Comparison of ENCODE assay signal across 7 mouse cellular contexts in the genomic region with DNA sequence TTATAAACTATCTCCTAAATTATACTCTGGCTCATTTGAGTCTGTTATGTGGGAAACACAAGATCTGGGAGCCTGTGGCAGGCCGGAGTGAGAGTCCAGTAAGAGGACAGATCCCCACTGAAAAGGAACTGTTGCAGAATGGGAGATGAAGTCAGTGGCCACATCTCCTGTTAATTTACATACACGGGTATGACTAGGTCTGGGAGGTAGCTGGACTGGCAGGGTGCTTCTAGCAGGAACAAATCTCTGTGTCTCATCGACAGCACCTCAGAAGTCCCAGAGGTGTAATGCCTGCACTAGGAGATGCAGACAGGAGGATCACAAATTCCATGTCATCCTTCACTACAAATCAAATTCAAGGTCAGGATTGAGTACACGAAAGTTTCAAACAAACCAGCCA. TPM values are rescaled to one million over a fixed set of nuclear protein-coding genes. Genes with fewer than 3 reads are reported as not detected.
DNase-seq lines count a peak whose midpoint lies in the region; ATAC-seq lines count a peak whose summit lies in the region.

No protein-coding gene starts in this region.

- peak overlapping the region; percentile 94 for H3K4me2 ChIP-seq in lung, embryonic 16.5 days (ENCODE audit: low read depth, low read length)
- peak overlapping the region; percentile 89 for H3K4me2 ChIP-seq in intestine, embryonic 14.5 days (ENCODE audit: low read length)

- peak overlapping the region; percentile 94 for H3K9ac ChIP-seq in lung, embryonic 16.5 days (ENCODE audit: low read length)
- no peak overlapping the region; the same call in 1 of the 2 replicates for H3K9ac ChIP-seq in intestine, embryonic 14.5 days (ENCODE audit: low read length)

- ATAC-seq in lung, embryonic 16.5 days (ENCODE audit: low read depth), result no peak
- ATAC-seq in intestine, embryonic 14.5 days (replicated peaks; ENCODE audit: low FRiP score, low TSS enrichment, low read depth), result no peak

- no peak for DNase-seq in lung, postnatal 4 days
- no peak for DNase-seq in forebrain, embryonic 10.5 days (ENCODE audit: extremely low spot score, low spot score)
- no peak for DNase-seq in intestine, embryonic 14.5 days (ENCODE audit: low spot score)
- DNase-seq in splenic B cell, adult 2 months (ENCODE audit: low read depth, low spot score), result peak; percentile 8
- no peak for DNase-seq in gastrocnemius, postnatal 36 days
- DNase-seq in urinary bladder, postnatal 10 days (ENCODE audit: low spot score), result no peak

- peak overlapping the region; percentile 90 for H3K4me3 ChIP-seq in lung, embryonic 16.5 days (ENCODE audit: low read length)
- H3K4me3 ChIP-seq in forebrain, embryonic 10.5 days, result peak overlapping the region; percentile 85
- H3K4me3 ChIP-seq in intestine, embryonic 14.5 days (ENCODE audit: low read depth, low read length), result peak overlapping the region; percentile 75; the same call in 1 of the 2 replicates

- H3K36me3 ChIP-seq in lung, embryonic 16.5 days (ENCODE audit: control insufficient read depth, insufficient read depth, low read length), result no peaks in the 10 kb centered on the region; the same call in 1 of the 2 replicates
- peaks cover 47% of the 10 kb centered on the region for H3K36me3 ChIP-seq in forebrain, embryonic 10.5 days (replicated peaks)
- peaks cover 20% of the 10 kb centered on the region for H3K36me3 ChIP-seq in intestine, embryonic 14.5 days (ENCODE audit: control insufficient read depth, insufficient read depth, low read length)
- no peaks in the 10 kb centered on the region for H3K36me3 ChIP-seq in splenic B cell, adult 2 months (ENCODE audit: control insufficient read depth, insufficient read depth, low read length, poor library complexity, severe bottlenecking)

- intact Hi-C loops in gastrocnemius, postnatal 36 days (cut with DNase I), result no loop called here

- peaks cover 10% of the 10 kb centered on the region for H3K4me1 ChIP-seq in lung, embryonic 16.5 days (replicated peaks; ENCODE audit: control insufficient read depth, insufficient read depth, low read length)
- H3K4me1 ChIP-seq in forebrain, embryonic 10.5 days, result peaks cover 20% of the 10 kb centered on the region
- peaks cover 15% of the 10 kb centered on the region for H3K4me1 ChIP-seq in intestine, embryonic 14.5 days (replicated peaks; ENCODE audit: control insufficient read depth, insufficient read depth, low read length)

- peak overlapping the region; percentile 88; the same call in 1 of the 2 replicates for H3K27ac ChIP-seq in lung, embryonic 16.5 days (ENCODE audit: low read length)
- H3K27ac ChIP-seq in forebrain, embryonic 10.5 days, result 0 out of 2 replicates have a peak overlapping the region, but pooled peaks have one; percentile 96
- peak overlapping the region; percentile 83; the same call in 1 of the 2 replicates for H3K27ac ChIP-seq in intestine, embryonic 14.5 days (ENCODE audit: low read depth)

- no peaks in the 10 kb centered on the region for H3K27me3 ChIP-seq in lung, embryonic 16.5 days (ENCODE audit: control insufficient read depth, insufficient read depth, low read depth, low read length)
- no peaks in the 10 kb centered on the region for H3K27me3 ChIP-seq in forebrain, embryonic 10.5 days (ENCODE audit: poor library complexity, severe bottlenecking)
- no peaks in the 10 kb centered on the region for H3K27me3 ChIP-seq in intestine, embryonic 14.5 days (replicated peaks; ENCODE audit: control insufficient read depth, insufficient read depth, low read length)
- no peaks in the 10 kb centered on the region for H3K27me3 ChIP-seq in splenic B cell, adult 2 months (ENCODE audit: control insufficient read depth, insufficient read depth, low read length, poor library complexity, severe bottlenecking)

- no peaks in the 10 kb centered on the region for H3K9me3 ChIP-seq in lung, embryonic 16.5 days (ENCODE audit: control insufficient read depth, low read length)
- no peaks in the 10 kb centered on the region for H3K9me3 ChIP-seq in forebrain, embryonic 10.5 days
- no peaks in the 10 kb centered on the region for H3K9me3 ChIP-seq in intestine, embryonic 14.5 days (ENCODE audit: control insufficient read depth, low read length)

- 50% methylated on average over 4 of the region's 4 CpGs for WGBS in lung, embryonic 16.5 days
- 79% methylated on average over 4 of the region's 4 CpGs for WGBS in forebrain, embryonic 10.5 days
- 64% methylated on average over 4 of the region's 4 CpGs for WGBS in intestine, embryonic 14.5 days

RNA-seq across cellular contexts. Expression of a gene that starts 1.2 kb away (rescaled TPM):
- polyA plus RNA-seq in lung, embryonic 16.5 days (2015; fragmentation: Nextera tagmentation; extraction: Ambion mirVana), result 30.0 and 30.2 TPM in 2 replicates
- polyA plus RNA-seq in forebrain, embryonic 10.5 days (2016; fragmentation: Nextera tagmentation; extraction: Ambion mirVana), result 23.6 and 27.7 TPM in 2 replicates
- polyA plus RNA-seq in intestine, embryonic 14.5 days (2014; fragmentation: Nextera tagmentation; extraction: Ambion mirVana), result 32.5 and 32.8 TPM in 2 replicates
- 10 to 100 TPM; 17.6 to 18.2 TPM for total RNA-seq in gastrocnemius, postnatal 36 days (2021)

RNA-seq across cellular contexts. Expression of a gene that starts 39.4 kb away (rescaled TPM):
- 8.0 and 8.9 TPM in 2 replicates for polyA plus RNA-seq in lung, embryonic 16.5 days (2015; fragmentation: Nextera tagmentation; extraction: Ambion mirVana)
- polyA plus RNA-seq in forebrain, embryonic 10.5 days (2016; fragmentation: Nextera tagmentation; extraction: Ambion mirVana), result 25.0 and 27.1 TPM in 2 replicates
- polyA plus RNA-seq in intestine, embryonic 14.5 days (2014; fragmentation: Nextera tagmentation; extraction: Ambion mirVana), result 12.6 and 14.1 TPM in 2 replicates
- under 1 TPM in 1 of 2 experiments, not detected in 1; 0.10 TPM for total RNA-seq in gastrocnemius, postnatal 36 days (2021)

RNA-seq across cellular contexts. Expression of a gene that starts 39.5 kb away (rescaled TPM):
- 79.9 and 80.4 TPM in 2 replicates for polyA plus RNA-seq in lung, embryonic 16.5 days (2015; fragmentation: Nextera tagmentation; extraction: Ambion mirVana)
- polyA plus RNA-seq in forebrain, embryonic 10.5 days (2016; fragmentation: Nextera tagmentation; extraction: Ambion mirVana), result 130 and 136 TPM in 2 replicates
- polyA plus RNA-seq in intestine, embryonic 14.5 days (2014; fragmentation: Nextera tagmentation; extraction: Ambion mirVana), result 83.5 and 85.0 TPM in 2 replicates
- total RNA-seq in gastrocnemius, postnatal 36 days (2021), result 10 to 100 TPM in 1 of 2 experiments, 1 to 10 TPM in 1; 9.5 to 13.9 TPM
